Mouse (Mus musculus) heart, embryonic 13.5 days (tissue): ENCODE results near the gene Ppp1r12c. TPM values are rescaled to one million over a fixed set of nuclear protein-coding genes. Genes with fewer than 3 reads are reported as not detected.

Experiments used
- ATAC-seq: fragments of 200-750 bp; cut with Nextera tagmentation; 2 replicates; pipeline ENCODE4 v1.8.0; 2017; ENCODE audit warnings: moderate TSS enrichment; ENCODE audit not compliant: insufficient number of reproducible peaks, low FRiP score, low TSS enrichment; ENCODE audit errors: extremely low read depth
- H3K27ac ChIP-seq: fragments of 300-500 bp; sonication (generic); replicated peaks from 2 replicates; pipeline ENCODE4 v1.5.1; 2015; ENCODE audit warnings: moderate library complexity, mild to moderate bottlenecking, inconsistent platforms
- H3K27me3 ChIP-seq: fragments of 300-500 bp; sonication (generic); replicated peaks from 2 replicates; pipeline ENCODE4 v1.6.1; 2015; ENCODE audit warnings: mild to moderate bottlenecking, inconsistent platforms
- H3K36me3 ChIP-seq: fragments of 300-500 bp; sonication (generic); 2 replicates; pipeline ENCODE4 v1.6.1; 2015; ENCODE audit warnings: mild to moderate bottlenecking, inconsistent platforms
- H3K4me1 ChIP-seq: fragments of 300-500 bp; sonication (generic); 2 replicates; pipeline ENCODE4 v1.6.1; 2015; ENCODE audit warnings: inconsistent platforms
- H3K4me2 ChIP-seq: fragments of 300-500 bp; sonication (generic); 2 replicates; pipeline ENCODE4 v1.6.1; 2015; ENCODE audit warnings: inconsistent platforms, mild to moderate bottlenecking, moderate library complexity
- H3K4me3 ChIP-seq: fragments of 300-500 bp; sonication (generic); 2 replicates; pipeline ENCODE4 v1.5.1; 2015; ENCODE audit warnings: moderate library complexity, mild to moderate bottlenecking, inconsistent platforms
- H3K9ac ChIP-seq: fragments of 300-500 bp; sonication (generic); 2 replicates; pipeline ENCODE4 v1.6.1; 2015; ENCODE audit warnings: inconsistent platforms, mild to moderate bottlenecking, moderate library complexity
- H3K9me3 ChIP-seq: fragments of 300-500 bp; sonication (generic); 2 replicates; pipeline ENCODE4 v1.6.1; 2016; ENCODE audit warnings: inconsistent platforms
- WGBS: fragments of 180-500 bp; shearing (Covaris S2); methylation state at CpG from one replicate; pipeline ENCODE4 v1.1.7; 2015; ENCODE audit warnings: mixed read lengths; 5-methylcytosine and 5-hydroxymethylcytosine counted together
- polyA plus RNA-seq: library from polyadenylated mRNA; unstranded; fragments of >200 nt; fragmentation: Nextera tagmentation; extraction: Ambion mirVana; gene quantifications from 2 replicates; pipeline ENCODE4 v1.2.1, GENCODE M21; 2015

Gene Ppp1r12c
- polyA plus RNA-seq, 1 experiment from 2014 or later: 29.2 TPM

GRCm38 (mm10) chr7:4513829-4514712 is 12.6 kb upstream of the Ppp1r12c start:
- H3K36me3 ChIP-seq: peaks cover 18% of the 10 kb centered on the region
- H3K9ac ChIP-seq: peak overlapping the region; percentile 78
- H3K9me3 ChIP-seq: no peaks in the 10 kb centered on the region
- peak overlapping the region; percentile 93 for H3K27ac ChIP-seq
- peak overlapping the region; percentile 38 for H3K4me3 ChIP-seq
- WGBS: 32% methylated on average over 6 of the region's 6 CpGs
- ATAC-seq: no peak
- H3K4me1 ChIP-seq: peaks cover 91% of the 10 kb centered on the region
- H3K4me2 ChIP-seq: peak overlapping the region; percentile 63
- no peaks in the 10 kb centered on the region for H3K27me3 ChIP-seq

GRCm38 (mm10) chr7:4513236-4513635 is 11.8 kb upstream of the Ppp1r12c start:
- Histone ChIP-seq H3K4me1 (peaks cover 91% of the 10 kb centered on the region), H3K4me2 (peak overlapping the region; percentile 63), H3K9ac (peak overlapping the region; percentile 78), H3K9me3 (no peaks in the 10 kb centered on the region), H3K36me3 (peaks cover 14% of the 10 kb centered on the region), H3K4me3 (peak overlapping the region; percentile 38), H3K27ac (peak overlapping the region; percentile 93), H3K27me3 (no peaks in the 10 kb centered on the region)
- no peak for ATAC-seq
- WGBS: 17% methylated on average over 13 of the region's 13 CpGs

GRCm38 (mm10) chr7:4511489-4512224 is 10.2 kb upstream of the Ppp1r12c start:
- Histone ChIP-seq H3K4me3 (peak overlapping the region; percentile 38), H3K27ac (peak overlapping the region; percentile 86), H3K9ac (peak overlapping the region; percentile 73), H3K27me3 (no peaks in the 10 kb centered on the region), H3K4me2 (peak overlapping the region; percentile 63), H3K4me1 (peaks cover 82% of the 10 kb centered on the region), H3K9me3 (no peaks in the 10 kb centered on the region), H3K36me3 (peaks cover 12% of the 10 kb centered on the region)
- 25% methylated on average over 8 of the region's 8 CpGs for WGBS
- ATAC-seq: no peak

GRCm38 (mm10) chr7:4509863-4510608 is 8.6 kb upstream of the Ppp1r12c start:
- WGBS: 9% methylated on average over 24 of the region's 24 CpGs
- Histone ChIP-seq H3K27ac (peak overlapping the region; percentile 86), H3K27me3 (no peaks in the 10 kb centered on the region), H3K4me3 (peak overlapping the region; percentile 38), H3K4me1 (peaks cover 68% of the 10 kb centered on the region), H3K36me3 (peaks cover 15% of the 10 kb centered on the region), H3K9me3 (no peaks in the 10 kb centered on the region), H3K4me2 (peak overlapping the region; percentile 63), H3K9ac (peak overlapping the region; percentile 73)
- peak; percentile 72; the same call in 1 of the 2 replicates for ATAC-seq

GRCm38 (mm10) chr7:4508739-4509116 is 7.2 kb upstream of the Ppp1r12c start:
- ATAC-seq: no peak
- Histone ChIP-seq H3K4me2 (peak overlapping the region; percentile 63), H3K36me3 (peaks cover 20% of the 10 kb centered on the region), H3K27ac (peak overlapping the region; percentile 86; the same call in 1 of the 2 replicates), H3K9me3 (no peaks in the 10 kb centered on the region), H3K4me3 (peak overlapping the region; percentile 37; the same call in 1 of the 2 replicates), H3K9ac (peak overlapping the region; percentile 71; the same call in 1 of the 2 replicates), H3K27me3 (no peaks in the 10 kb centered on the region), H3K4me1 (peaks cover 64% of the 10 kb centered on the region)
- 75% methylated on average over 8 of the region's 8 CpGs for WGBS

GRCm38 (mm10) chr7:4508062-4508738 is 6.7 kb upstream of the Ppp1r12c start:
- H3K9ac ChIP-seq: peak overlapping the region; percentile 71; the same call in 1 of the 2 replicates
- peak overlapping the region; percentile 63; the same call in 1 of the 2 replicates for H3K4me2 ChIP-seq

GRCm38 (mm10) chr7:4507220-4507619 is 5.7 kb upstream of the Ppp1r12c start:
- Histone ChIP-seq H3K4me2 (peak overlapping the region; percentile 11; the same call in 1 of the 2 replicates), H3K36me3 (peaks cover 20% of the 10 kb centered on the region), H3K9me3 (no peaks in the 10 kb centered on the region), H3K27ac (no peak overlapping the region), H3K27me3 (no peaks in the 10 kb centered on the region), H3K4me1 (peaks cover 57% of the 10 kb centered on the region), H3K4me3 (no peak overlapping the region), H3K9ac (no peak overlapping the region)
- WGBS: 52% methylated on average over 3 of the region's 4 CpGs
- ATAC-seq: no peak

More at GRCm38 (mm10) chr7:4508062-4508738, 6.7 kb upstream of the Ppp1r12c start:
- Histone ChIP-seq H3K36me3 (peaks cover 20% of the 10 kb centered on the region), H3K4me3 (peak overlapping the region; percentile 37; the same call in 1 of the 2 replicates), H3K27ac (peak overlapping the region; percentile 28; the same call in 1 of the 2 replicates), H3K27me3 (no peaks in the 10 kb centered on the region), H3K4me1 (peaks cover 59% of the 10 kb centered on the region), H3K9me3 (no peaks in the 10 kb centered on the region)
- 79% methylated on average over 24 of the region's 32 CpGs for WGBS
- ATAC-seq: no peak

- 41% methylated on average over 11 of the region's 11 CpGs for WGBS
- Histone ChIP-seq H3K4me3 (no peak overlapping the region), H3K4me2 (no peak overlapping the region), H3K36me3 (peaks cover 20% of the 10 kb centered on the region), H3K9me3 (no peaks in the 10 kb centered on the region), H3K4me1 (peaks cover 47% of the 10 kb centered on the region), H3K9ac (no peak overlapping the region), H3K27me3 (no peaks in the 10 kb centered on the region), H3K27ac (peak overlapping the region; percentile 58)
- ATAC-seq: no peak
These were observed 3.4 kb upstream of the Ppp1r12c start for GRCm38 (mm10) chr7:4504646-4505435.

GRCm38 (mm10) chr7:4503858-4504257 is 2.4 kb upstream of the Ppp1r12c start:
- H3K4me2 ChIP-seq: no peak overlapping the region
- H3K36me3 ChIP-seq: peaks cover 16% of the 10 kb centered on the region
- no peaks in the 10 kb centered on the region for H3K27me3 ChIP-seq
- H3K9me3 ChIP-seq: no peaks in the 10 kb centered on the region
- WGBS: 73% methylated on average over 5 of the region's 5 CpGs
- no peak for ATAC-seq
- peaks cover 48% of the 10 kb centered on the region for H3K4me1 ChIP-seq
- H3K4me3 ChIP-seq: no peak overlapping the region
- peak overlapping the region; percentile 58 for H3K27ac ChIP-seq
- no peak overlapping the region for H3K9ac ChIP-seq

- Histone ChIP-seq H3K36me3 (peaks cover 14% of the 10 kb centered on the region), H3K9ac (no peak overlapping the region), H3K27me3 (no peaks in the 10 kb centered on the region), H3K4me2 (peak overlapping the region; percentile 94; the same call in 1 of the 2 replicates), H3K27ac (peak overlapping the region; percentile 85; the same call in 1 of the 2 replicates), H3K4me3 (no peak overlapping the region), H3K4me1 (peaks cover 48% of the 10 kb centered on the region), H3K9me3 (no peaks in the 10 kb centered on the region)
- ATAC-seq: no peak
- 71% methylated on average over 4 of the region's 4 CpGs for WGBS
These were observed 1.6 kb upstream of the Ppp1r12c start for GRCm38 (mm10) chr7:4503100-4503499.
